Mouse (Mus musculus) embryonic facial prominence, embryonic 15.5 days (tissue): Measurements from ENCODE around the gene Gtf3c2. TPM values are rescaled to one million over a fixed set of nuclear protein-coding genes. Genes with fewer than 3 reads are reported as not detected.

Source experiments
- polyA plus RNA-seq: library from polyadenylated mRNA; unstranded; fragments of >200 nt; fragmentation: Nextera tagmentation; extraction: Ambion mirVana; gene quantifications from 2 replicates; pipeline ENCODE4 v1.2.1, GENCODE M21; 2015

Gtf3c2 gene
- polyA plus RNA-seq, 1 experiment from 2014 or later, result 71.5 TPM

Other genes with a start within 250 kb of the Gtf3c2 start
- gene Cgref1, start 234.6 kb downstream of the Gtf3c2 start, polyA plus RNA-seq, result 32.1 and 34.0 TPM in 2 replicates
- 125 and 130 TPM in 2 replicates for gene Preb, start 219.8 kb downstream of the Gtf3c2 start, polyA plus RNA-seq
- gene Tcf23, start 211.5 kb downstream of the Gtf3c2 start, polyA plus RNA-seq, result 0.08 TPM in 1 of 2 replicates, not detected in the other
- 173 and 174 TPM in 2 replicates for gene Atraid, start 131.8 kb downstream of the Gtf3c2 start, polyA plus RNA-seq
- gene Slc5a6, start 131.2 kb downstream of the Gtf3c2 start, polyA plus RNA-seq, result 10.8 and 12.0 TPM in 2 replicates
- 23.5 and 26.4 TPM in 2 replicates for gene Cad, start 125.4 kb downstream of the Gtf3c2 start, polyA plus RNA-seq
- gene Dnajc5g, start 73.9 kb downstream of the Gtf3c2 start, polyA plus RNA-seq, result not detected in 2 replicates
- 0.60 and 0.92 TPM in 2 replicates for gene Slc30a3, start 71.9 kb downstream of the Gtf3c2 start, polyA plus RNA-seq
- gene Trim54, start 63.4 kb downstream of the Gtf3c2 start, polyA plus RNA-seq, result 10.2 and 13.7 TPM in 2 replicates
- gene Ucn, start 41.3 kb downstream of the Gtf3c2 start, polyA plus RNA-seq, result not detected in 2 replicates
- 67.3 and 73.4 TPM in 2 replicates for gene Mpv17, start 25.9 kb downstream of the Gtf3c2 start, polyA plus RNA-seq
- 1.1 and 3.0 TPM in 2 replicates for gene Gm29609, start 233 bp downstream of the Gtf3c2 start, polyA plus RNA-seq
- 138 and 150 TPM in 2 replicates for gene Snx17, start 13.1 kb upstream of the Gtf3c2 start, polyA plus RNA-seq
- gene Eif2b4, start 13.3 kb upstream of the Gtf3c2 start, polyA plus RNA-seq, result 74.4 and 74.7 TPM in 2 replicates
- 12.2 and 12.5 TPM in 2 replicates for gene Zfp513, start 22.2 kb upstream of the Gtf3c2 start, polyA plus RNA-seq
- gene Ppm1g, start 40.5 kb upstream of the Gtf3c2 start, polyA plus RNA-seq, result 113 and 115 TPM in 2 replicates
- gene Nrbp1, start 60.7 kb upstream of the Gtf3c2 start, polyA plus RNA-seq, result 175 and 178 TPM in 2 replicates
- gene Gm9970, start 61.1 kb upstream of the Gtf3c2 start, polyA plus RNA-seq, result 0.99 TPM in 1 of 2 replicates, not detected in the other
- 21.8 and 23.5 TPM in 2 replicates for gene Krtcap3, start 71.5 kb upstream of the Gtf3c2 start, polyA plus RNA-seq
- gene Ift172, start 111.0 kb upstream of the Gtf3c2 start, polyA plus RNA-seq, result 39.4 and 39.5 TPM in 2 replicates
- gene Fndc4, start 115.9 kb upstream of the Gtf3c2 start, polyA plus RNA-seq, result 85.5 and 89.8 TPM in 2 replicates
- 0.15 and 0.30 TPM in 2 replicates for gene Gckr, start 117.3 kb upstream of the Gtf3c2 start, polyA plus RNA-seq